Mouse (Mus musculus): ENCODE measurements at regions not wholly inside any gene's neighbourhood (a gene's known extent, or its start where the extent isn't known, plus 50 kb on each side); places are given as distances from the start of the nearest gene placed in this dataset.
"Not testable (repeated sequence)": the region's sequence is repeated elsewhere in the genome, so short reads cannot be mapped to it uniquely, and the experiment has no call there.

GRCm38 (mm10) chr16:84625110-84625722 lies 110.3 kb downstream of the A730009L09Rik start:
- H3K4me1 ChIP-seq (ENCODE audit: control insufficient read depth, insufficient read depth, low read length) = no peaks in the 10 kb centered on the region
- no peak overlapping the region for H3K27ac ChIP-seq (ENCODE audit: insufficient read depth, low read length)
- TF ChIP-seq POLR2A (IDR thresholded peaks at IDR 0.05; ENCODE audit: low read depth, low read length) (no peak), CTCF (IDR thresholded peaks at IDR 0.05; ENCODE audit: borderline replicate concordance, insufficient read depth, low read length) (no peak)

GRCm38 (mm10) chr16:84627052-84627451 lies 108.5 kb downstream of the Mrpl39 start:
- TF ChIP-seq CTCF (IDR thresholded peaks at IDR 0.05; ENCODE audit: borderline replicate concordance, insufficient read depth, low read length) = no peak
- no peak overlapping the region for H3K4me3 ChIP-seq (ENCODE audit: insufficient read depth, low read length)

More at GRCm38 (mm10) chr16:84625110-84625722, 110.3 kb downstream of the A730009L09Rik start:
- no peak overlapping the region for H3K4me3 ChIP-seq (ENCODE audit: insufficient read depth, low read length)

GRCm38 (mm10) chr16:84629868-84630267 lies 105.7 kb downstream of the Mrpl39 start:
- no peaks in the 10 kb centered on the region for H3K4me1 ChIP-seq (ENCODE audit: control insufficient read depth, insufficient read depth, low read length)
- H3K27ac ChIP-seq (ENCODE audit: insufficient read depth, low read length) = no peak overlapping the region
- TF ChIP-seq CTCF (IDR thresholded peaks at IDR 0.05; ENCODE audit: borderline replicate concordance, insufficient read depth, low read length) (no peak), POLR2A (IDR thresholded peaks at IDR 0.05; ENCODE audit: low read depth, low read length) (no peak)
- H3K4me3 ChIP-seq (ENCODE audit: insufficient read depth, low read length) = no peak overlapping the region

More at GRCm38 (mm10) chr16:84627052-84627451, 108.5 kb downstream of the Mrpl39 start:
- H3K27ac ChIP-seq (ENCODE audit: insufficient read depth, low read length) = no peak overlapping the region
- no peaks in the 10 kb centered on the region for H3K4me1 ChIP-seq (ENCODE audit: control insufficient read depth, insufficient read depth, low read length)

DNA sequence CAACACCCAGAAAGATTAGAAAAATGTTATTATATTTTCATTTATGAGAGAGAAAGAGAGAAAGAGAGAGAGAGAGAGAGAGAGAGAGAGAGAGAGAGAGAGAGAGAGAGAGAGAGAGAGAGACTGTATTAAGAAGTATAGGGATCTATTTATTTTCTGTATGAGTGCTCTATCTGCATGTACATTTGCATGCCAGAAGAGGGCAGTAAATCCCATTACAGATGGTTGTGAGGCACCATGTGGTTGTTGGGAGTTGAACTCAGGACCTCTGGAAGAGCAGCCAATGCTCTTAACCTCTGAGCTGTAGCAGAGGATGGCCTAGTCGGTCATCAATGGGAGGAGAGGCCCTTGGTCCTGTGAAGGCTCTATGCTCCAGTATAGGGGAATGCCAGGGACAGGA lies 91.1 kb downstream of the Mrpl39 start:
- not testable (repeated sequence) for H3K4me1 ChIP-seq (ENCODE audit: control insufficient read depth, insufficient read depth, low read length); H3K27ac ChIP-seq (ENCODE audit: insufficient read depth, low read length); H3K4me3 ChIP-seq (ENCODE audit: insufficient read depth, low read length)

- no peak overlapping the region for H3K27ac ChIP-seq (ENCODE audit: insufficient read depth, low read length)
- no peak for TF ChIP-seq POLR2A (IDR thresholded peaks at IDR 0.05; ENCODE audit: low read depth, low read length)
- TF ChIP-seq CTCF (IDR thresholded peaks at IDR 0.05; ENCODE audit: borderline replicate concordance, insufficient read depth, low read length) = no peak
- H3K4me3 ChIP-seq (ENCODE audit: insufficient read depth, low read length) = no peak overlapping the region
- H3K4me1 ChIP-seq (ENCODE audit: control insufficient read depth, insufficient read depth, low read length) = no peaks in the 10 kb centered on the region
These were observed 89.3 kb downstream of the Mrpl39 start for GRCm38 (mm10) chr16:84646172-84646684.

DNA sequence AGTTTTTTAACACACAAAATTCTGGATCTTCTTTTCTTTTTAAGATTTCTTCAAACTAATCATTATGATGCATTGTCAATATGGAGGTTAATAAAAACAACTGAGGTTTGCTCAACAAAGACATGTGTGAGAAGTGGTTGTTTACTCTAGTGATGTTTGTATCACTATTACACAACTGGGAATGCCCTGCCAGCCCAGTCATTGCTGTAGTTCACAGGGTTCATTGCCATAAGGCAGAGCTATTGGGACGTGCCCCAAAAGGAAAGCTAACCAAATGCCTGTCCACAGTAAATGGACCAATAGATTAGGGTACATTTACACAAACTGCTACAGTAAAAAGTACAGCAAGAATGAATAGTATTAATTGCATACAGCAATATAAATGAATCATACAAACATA lies 84.9 kb downstream of the Mrpl39 start:
- no peaks in the 10 kb centered on the region for H3K4me1 ChIP-seq (ENCODE audit: control insufficient read depth, insufficient read depth, low read length)
- no peak overlapping the region for H3K27ac ChIP-seq (ENCODE audit: insufficient read depth, low read length)
- H3K4me3 ChIP-seq (ENCODE audit: insufficient read depth, low read length) = no peak overlapping the region
- TF ChIP-seq CTCF (IDR thresholded peaks at IDR 0.05; ENCODE audit: borderline replicate concordance, insufficient read depth, low read length) (no peak), POLR2A (IDR thresholded peaks at IDR 0.05; ENCODE audit: low read depth, low read length) (no peak)

DNA sequence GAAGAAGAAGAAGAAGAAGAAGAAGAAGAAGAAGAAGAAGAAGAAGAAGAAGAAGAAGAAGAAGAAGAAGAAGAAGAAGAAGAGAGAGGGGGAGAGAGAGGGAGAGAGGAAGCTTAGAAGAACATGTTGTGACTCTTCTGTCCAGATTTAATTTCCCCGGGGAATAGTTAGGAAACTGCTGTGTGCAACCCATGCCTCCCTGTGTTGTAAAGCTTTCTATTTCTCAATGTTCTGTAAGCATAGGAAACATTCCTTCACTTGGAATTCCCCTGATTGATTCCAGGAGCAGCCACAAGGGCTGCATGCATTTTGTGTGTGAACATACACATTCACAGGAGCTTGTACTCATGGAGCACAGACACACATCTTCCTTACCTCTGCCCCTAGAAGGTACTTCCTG lies 81.7 kb downstream of the Mrpl39 start:
- H3K4me3 ChIP-seq (ENCODE audit: insufficient read depth, low read length) = no peak overlapping the region
- TF ChIP-seq CTCF (IDR thresholded peaks at IDR 0.05; ENCODE audit: borderline replicate concordance, insufficient read depth, low read length) = no peak
- TF ChIP-seq POLR2A (IDR thresholded peaks at IDR 0.05; ENCODE audit: low read depth, low read length) = no peak
- no peak overlapping the region for H3K27ac ChIP-seq (ENCODE audit: insufficient read depth, low read length)
- H3K4me1 ChIP-seq (ENCODE audit: control insufficient read depth, insufficient read depth, low read length) = no peaks in the 10 kb centered on the region

GRCm38 (mm10) chr16:84661879-84662278 lies 73.7 kb downstream of the Mrpl39 start:
- Histone ChIP-seq H3K27ac (ENCODE audit: insufficient read depth, low read length) (0 out of 2 replicates have a peak overlapping the region, but pooled peaks have one; percentile 5), H3K4me1 (ENCODE audit: control insufficient read depth, insufficient read depth, low read length) (no peaks in the 10 kb centered on the region), H3K4me3 (ENCODE audit: insufficient read depth, low read length) (no peak overlapping the region)
- no peak for TF ChIP-seq POLR2A (IDR thresholded peaks at IDR 0.05; ENCODE audit: low read depth, low read length)

- Histone ChIP-seq H3K4me1 (ENCODE audit: control insufficient read depth, insufficient read depth, low read length) (no peaks in the 10 kb centered on the region), H3K4me3 (ENCODE audit: insufficient read depth, low read length) (no peak overlapping the region), H3K27ac (ENCODE audit: insufficient read depth, low read length) (no peak overlapping the region)
- TF ChIP-seq POLR2A (IDR thresholded peaks at IDR 0.05; ENCODE audit: low read depth, low read length) (no peak), CTCF (IDR thresholded peaks at IDR 0.05; ENCODE audit: borderline replicate concordance, insufficient read depth, low read length) (no peak)
These were observed 72.0 kb downstream of the Mrpl39 start for GRCm38 (mm10) chr16:84663581-84663980.
